Mouse (Mus musculus) adrenal gland, postnatal 0 days (tissue): ENCODE measurements around the gene Eif3i. TPM values are rescaled to one million over a fixed set of nuclear protein-coding genes. Genes with fewer than 3 reads are reported as not detected.

Source experiments
- microRNA-seq: library from miRNA; unstranded; fragments of <30 nt; microRNA quantifications from one replicate; pipeline ENCODE4, GENCODE M21; 2016; ENCODE audit warnings: borderline replicate concordance; ENCODE audit not compliant: insufficient number of aligned reads
- polyA plus RNA-seq: library from polyadenylated mRNA; unstranded; fragments of >200 nt; fragmentation: Nextera tagmentation; extraction: Ambion mirVana; gene quantifications from 2 replicates; pipeline ENCODE4 v1.2.1, GENCODE M21; 2015

The Eif3i gene
- polyA plus RNA-seq, result 222 and 224 TPM in 2 replicates

GRCm38 (mm10) chr4:129600233-129601158 is at the start of gene Eif3i, which contains the start of gene Tmem234:
Gene Eif3i (minus strand): TSS chr4:129600648.
Gene Tmem234 (plus strand): TSS chr4:129600668.

GRCm38 (mm10) chr4:129640638-129641467 is 40.4 kb upstream of the Eif3i start, which contains the start of gene Txlna:
Gene Txlna (minus strand): TSS chr4:129641065.

GRCm38 (mm10) chr4:129623681-129624091 is 23.2 kb upstream of the Eif3i start, which contains the start of gene Ccdc28b:
Gene Ccdc28b (minus strand): TSS chr4:129623947.

GRCm38 (mm10) chr4:129618786-129619691 is 18.6 kb upstream of the Eif3i start, which contains the start of gene Iqcc:
Gene Iqcc (minus strand): TSS chr4:129619099.

GRCm38 (mm10) chr4:129614093-129614492 is 13.6 kb upstream of the Eif3i start, which contains the start of gene Dcdc2b:
Gene Dcdc2b (minus strand): TSS chr4:129614257.

GRCm38 (mm10) chr4:129578466-129578865 is 22.0 kb downstream of the Eif3i start, which contains the start of gene Fam167b:
Gene Fam167b (minus strand): TSS chr4:129578549.

GRCm38 (mm10) chr4:129573430-129573829 is 27.0 kb downstream of the Eif3i start, which contains the start of gene Lck:
Gene Lck (minus strand): TSS chr4:129573641.

GRCm38 (mm10) chr4:129542592-129543141 is 57.8 kb downstream of the Eif3i start, which contains the start of gene Hdac1:
Gene Hdac1 (minus strand): TSS chr4:129542713.

Small RNA genes lying within 50 kb of the gene (microRNA-seq; reads per million reads assigned to microRNA genes)
- gene Mir8119, result not detected

Other genes starting within 250 kb of the Eif3i start
- 12.2 and 13.0 TPM in 2 replicates for gene Zbtb8a, start 222.5 kb downstream of the Eif3i start, polyA plus RNA-seq
- 1.0 and 1.4 TPM in 2 replicates for gene Zbtb8b, start 159.8 kb downstream of the Eif3i start, polyA plus RNA-seq
- gene Bsdc1, start 139.1 kb downstream of the Eif3i start, polyA plus RNA-seq, result 24.8 and 39.6 TPM in 2 replicates
- not detected in 2 replicates for gene Tssk3, start 109.6 kb downstream of the Eif3i start, polyA plus RNA-seq
- not detected in 2 replicates for gene Fam229a, start 109.5 kb downstream of the Eif3i start, polyA plus RNA-seq
- gene Marcksl1, start 87.1 kb downstream of the Eif3i start, polyA plus RNA-seq, result 303 and 354 TPM in 2 replicates
- gene Hdac1, start 57.9 kb downstream of the Eif3i start, polyA plus RNA-seq, result 88.2 and 99.4 TPM in 2 replicates
- gene Lck, start 27.0 kb downstream of the Eif3i start, polyA plus RNA-seq, result 6.8 and 7.9 TPM in 2 replicates
- 22.2 and 39.7 TPM in 2 replicates for gene Fam167b, start 22.1 kb downstream of the Eif3i start, polyA plus RNA-seq
- 182 and 197 TPM in 2 replicates for gene Tmem234, start within 50 bp of the Eif3i start, polyA plus RNA-seq
- gene Dcdc2b, start 13.6 kb upstream of the Eif3i start, polyA plus RNA-seq, result 1.2 and 2.5 TPM in 2 replicates
- gene Iqcc, start 18.5 kb upstream of the Eif3i start, polyA plus RNA-seq, result 33.2 and 39.9 TPM in 2 replicates
- gene Ccdc28b, start 23.3 kb upstream of the Eif3i start, polyA plus RNA-seq, result 81.5 and 114 TPM in 2 replicates
- gene Txlna, start 40.4 kb upstream of the Eif3i start, polyA plus RNA-seq, result 22.5 and 30.2 TPM in 2 replicates
- 7.9 and 10.0 TPM in 2 replicates for gene Kpna6, start 72.1 kb upstream of the Eif3i start, polyA plus RNA-seq
- 5.7 and 7.7 TPM in 2 replicates for gene Tmem39b, start 96.2 kb upstream of the Eif3i start, polyA plus RNA-seq
- 51.5 and 60.2 TPM in 2 replicates for gene Khdrbs1, start 141.7 kb upstream of the Eif3i start, polyA plus RNA-seq
- gene Ptp4a2, start 210.6 kb upstream of the Eif3i start, polyA plus RNA-seq, result 372 and 588 TPM in 2 replicates